Mouse (Mus musculus) embryo, embryonic 11 days (tissue): Measurements from ENCODE around the gene 2010106E10Rik.

Experiments
- DNase-seq: peaks from one replicate; pipeline ENCODE4 v3.0.0-alpha.2; 2015

Gene 2010106E10Rik

GRCm38 (mm10) chrX:112494974-112495373 lies at the start of gene 2010106E10Rik:
Gene 2010106E10Rik, plus strand, starts transcription at chrX:112495274.
- no peak for DNase-seq

DNA sequence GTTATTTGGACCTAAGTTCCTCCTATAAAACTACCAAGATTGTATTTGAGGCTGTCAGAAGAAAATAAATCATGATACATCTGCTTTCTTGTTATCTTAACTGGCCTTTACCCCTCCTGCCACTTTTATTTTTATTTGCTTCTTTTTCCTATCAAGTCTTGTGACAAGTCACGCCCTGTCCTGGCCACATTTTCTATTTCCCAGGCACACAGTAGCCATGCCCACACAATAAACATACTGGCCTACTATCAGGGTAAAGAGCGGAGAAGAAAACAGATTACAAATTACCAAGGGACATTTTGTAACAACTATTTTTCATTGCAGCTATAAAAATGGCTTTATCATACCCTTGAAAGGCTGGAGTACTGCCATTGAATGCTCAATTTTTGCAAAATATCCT lies 10.6 kb downstream of the 2010106E10Rik start:
- no peak for DNase-seq

DNA sequence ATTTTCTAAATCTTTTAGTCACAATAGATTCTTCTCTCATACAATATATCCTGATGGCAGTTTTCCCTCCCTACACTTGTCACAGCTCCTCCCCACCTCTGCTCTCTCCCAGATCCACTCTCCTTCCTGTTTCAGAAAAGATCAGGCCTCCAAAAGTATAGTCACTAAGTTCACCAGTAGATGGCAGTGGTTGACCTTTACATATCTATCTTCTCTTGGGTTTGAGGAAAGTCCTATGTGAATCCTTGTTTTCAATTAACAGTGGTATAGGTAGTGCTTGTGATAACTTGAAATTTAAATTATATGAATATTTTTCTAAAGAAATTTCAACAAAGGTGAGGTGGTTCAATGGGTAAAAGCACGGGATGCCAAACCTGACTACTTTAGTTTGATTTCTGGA lies 29.7 kb downstream of the 2010106E10Rik start:
- peak; percentile 63 for DNase-seq

DNA sequence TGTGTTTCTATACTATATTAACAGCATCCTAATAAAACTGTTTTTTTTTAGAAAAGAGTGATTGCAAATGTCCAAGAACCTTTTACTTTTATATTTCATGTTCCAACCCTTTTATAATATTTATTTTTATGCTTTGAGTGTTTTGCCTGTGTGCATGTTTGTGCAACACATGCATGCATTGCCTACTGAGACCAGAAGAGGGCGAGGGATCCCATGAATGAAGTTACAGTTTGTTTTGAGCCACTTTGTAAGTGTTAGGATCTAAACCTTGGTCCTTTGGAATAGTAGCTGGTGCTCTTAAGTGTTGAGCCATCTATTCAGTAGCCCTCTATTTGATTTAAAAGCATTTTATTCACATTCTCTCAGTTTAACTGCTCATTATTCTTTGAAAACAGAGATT lies 48.0 kb downstream of the 2010106E10Rik start:
- DNase-seq, result no peak

GRCm38 (mm10) chrX:112567716-112568115 lies 72.6 kb downstream of the 2010106E10Rik start:
- DNase-seq, result no peak

GRCm38 (mm10) chrX:112600511-112601305 lies 105.6 kb downstream of the 2010106E10Rik start, which contains the start of gene Zfp711:
Gene Zfp711, plus strand, starts transcription at chrX:112600526.
- peak; percentile 90 for DNase-seq

DNA sequence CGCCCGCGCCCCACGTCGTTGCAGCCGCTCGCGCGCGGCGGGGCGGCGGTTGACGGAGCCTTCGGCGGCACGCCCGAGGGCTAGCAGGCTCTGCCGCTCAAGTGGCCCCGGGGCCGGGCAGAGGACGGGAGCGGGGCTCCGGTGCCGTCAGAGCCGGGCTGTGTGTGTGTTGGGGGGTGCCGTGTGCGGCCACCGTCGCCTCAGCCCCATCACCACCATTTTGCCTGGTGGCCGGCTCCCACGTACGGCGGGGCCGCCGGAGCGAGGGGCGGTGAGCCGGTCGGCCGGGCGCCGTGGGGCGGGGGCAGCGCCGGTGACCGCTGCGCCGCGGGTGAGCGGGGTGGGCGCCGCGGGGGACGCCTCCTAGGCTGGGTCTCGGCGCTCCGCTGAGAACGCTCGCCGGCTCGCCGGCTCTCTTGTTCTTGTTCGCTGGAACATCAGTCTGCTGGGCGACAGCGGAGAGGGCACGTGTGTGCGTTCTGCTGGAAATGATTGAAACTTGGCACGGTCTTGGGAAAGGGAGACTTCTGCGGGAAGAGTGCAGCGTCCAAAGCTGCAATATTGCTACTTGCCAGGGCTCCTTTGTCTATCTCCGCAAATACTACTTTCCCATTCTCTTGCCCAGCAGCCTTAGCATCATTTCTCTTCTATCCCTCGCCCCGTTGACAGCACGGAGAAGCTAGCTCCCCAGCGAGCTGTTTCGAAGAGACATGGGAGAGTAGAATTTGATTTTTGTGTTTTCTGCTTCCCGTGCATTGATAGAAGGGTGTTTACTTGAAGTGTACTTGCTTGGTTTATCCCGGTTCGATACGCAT lies 106.4 kb downstream of the 2010106E10Rik start:
- peak; percentile 51 for DNase-seq
